Mouse (Mus musculus) stomach, postnatal 0 days (tissue): Measurements from ENCODE around the gene Spsb1.

Source experiments
- CTCF ChIP-seq: IDR thresholded peaks from 2 replicates; pipeline ENCODE4 v1.5.1; 2016; ENCODE audit warnings: antibody characterized with exemption, low read depth, mild to moderate bottlenecking, moderate library complexity
- EP300 ChIP-seq: optimal IDR thresholded peaks from 2 replicates; pipeline ENCODE3; 2016; ENCODE audit warnings: antibody characterized with exemption

DNA sequence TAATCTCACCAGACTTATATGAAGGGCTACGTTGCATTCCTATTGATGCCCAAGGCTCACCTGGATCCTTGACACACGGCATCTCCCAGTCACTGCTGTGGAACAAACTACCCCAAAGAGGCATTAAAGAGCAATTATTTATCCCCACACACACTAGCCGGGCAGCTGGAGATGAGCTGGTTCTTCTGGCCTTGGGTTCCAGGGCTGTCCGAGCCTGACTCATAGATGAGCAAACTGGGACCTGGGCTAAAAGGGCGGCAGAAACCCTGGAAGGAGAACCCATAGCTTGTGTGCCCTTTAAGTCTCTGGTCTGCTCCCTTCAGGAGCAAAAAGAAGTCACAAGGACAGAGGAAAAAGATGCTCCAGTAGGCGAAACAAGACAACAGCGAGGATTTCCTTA lies 5.5 kb upstream of the Spsb1 start:
- TF ChIP-seq EP300 (no peak), CTCF (no peak)
